ENCODE assay signal across 9 mouse cellular contexts in the genomic region with DNA sequence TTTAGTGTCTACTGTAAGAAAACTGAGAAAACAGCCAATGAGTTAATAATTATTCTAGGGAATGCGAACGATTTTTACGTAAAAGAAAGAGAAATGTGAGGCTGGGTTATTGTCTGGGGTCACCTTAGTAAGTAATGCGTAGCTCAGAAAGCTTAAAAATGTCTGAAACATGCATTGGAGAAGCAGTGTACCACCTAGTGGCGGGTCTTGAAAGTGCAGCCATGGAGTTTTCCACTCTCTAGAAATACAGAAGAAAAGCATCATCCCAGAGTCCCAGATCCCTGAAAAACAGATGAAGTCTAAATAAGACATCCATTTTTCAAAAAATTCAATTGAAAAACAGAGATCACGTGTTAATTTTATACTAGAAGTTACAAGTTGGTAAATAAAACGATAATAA.
A peak's percentile ranks its signal among the peaks of the same experiment; 100 is the strongest.
DNase-seq lines count a peak whose midpoint lies in the region; ATAC-seq lines count a peak whose summit lies in the region.
"Had no signal": no experiment of that assay in that cellular context is flagged by ENCODE, and none has a peak within 500 bp of the region (broad histone marks: within the 10 kb centered on the region; RNA-seq: fewer than 3 reads in every experiment).

No protein-coding gene starts in this region.

- WGBS in kidney, embryonic 15.5 days, result 37% methylated on average over 7 of the region's 7 CpGs

- no peak overlapping the region for H3K4me3 ChIP-seq in kidney, embryonic 15.5 days (replicated peaks)
- H3K4me3 ChIP-seq: erythroblast, embryonic 14.5 days had no signal

- no peaks in the 10 kb centered on the region for H3K4me1 ChIP-seq in kidney, embryonic 15.5 days

- H3K27ac ChIP-seq in kidney, embryonic 15.5 days, result no peak overlapping the region

- no peaks in the 10 kb centered on the region for H3K9me3 ChIP-seq in kidney, embryonic 15.5 days (replicated peaks)

- DNase-seq in kidney, adult 11 months, result peak; percentile 45
- peak; percentile 77 for DNase-seq in NIH3T3 (ENCODE audit: low read depth)
- DNase-seq in cerebellum, postnatal 14 days, result peak; percentile 79 to 85
- DNase-seq in gastrocnemius, postnatal 14 days, result peak; percentile 54
- DNase-seq in left cerebral cortex, adult 11 months (ENCODE audit: low spot score), result peak; percentile 9
- DNase-seq in naive thymus-derived CD4-positive, alpha-beta T cell, adult 2 months (ENCODE audit: low read depth), result peak; percentile 64
- peak; percentile 77 for DNase-seq in thymus, postnatal 4 days

- H3K36me3 ChIP-seq in kidney, embryonic 15.5 days, result no peaks in the 10 kb centered on the region

- no peak overlapping the region for H3K4me2 ChIP-seq in kidney, embryonic 15.5 days

- intact Hi-C loops in gastrocnemius, postnatal 14 days (cut with DNase I; ENCODE audit: low total_unique reads), result no loop called here

- ATAC-seq in kidney, embryonic 15.5 days (replicated peaks; ENCODE audit: low FRiP score), result no peak

- H3K27me3 ChIP-seq in kidney, embryonic 15.5 days, result no peaks in the 10 kb centered on the region

- no peak overlapping the region for H3K9ac ChIP-seq in kidney, embryonic 15.5 days

Comparison
In these comparisons a context has a peak if more than half of its experiments do, and no peak if none do; other contexts are left out.
1. DNase-seq: peak in every context shown above with its lines; median percentile 82 in cerebellum, postnatal 14 days; 77 in NIH3T3; 77 in thymus, postnatal 4 days; 64 in naive thymus-derived CD4-positive, alpha-beta T cell, adult 2 months; 54 in gastrocnemius, postnatal 14 days; 45 in kidney, adult 11 months; 9 in left cerebral cortex, adult 11 months.